Mouse (Mus musculus) forebrain, embryonic 16.5 days (tissue): ENCODE results near the gene Pmm2. TPM values are rescaled to one million over a fixed set of nuclear protein-coding genes. Genes with fewer than 3 reads are reported as not detected.
A peak's percentile ranks its signal among the peaks of the same experiment; 100 is the strongest.

Source experiments
- ATAC-seq: fragments of 200-750 bp; cut with Nextera tagmentation; 2 replicates; pipeline ENCODE4 v1.8.0; 2017; ENCODE audit warnings: mild to moderate bottlenecking, moderate library complexity
- H3K27ac ChIP-seq: fragments of 300-500 bp; sonication (generic); 2 replicates; pipeline ENCODE4 v1.5.1; 2014; ENCODE audit warnings: low read length, control low read depth
- H3K27me3 ChIP-seq: fragments of 300-500 bp; sonication (generic); replicated peaks from 2 replicates; pipeline ENCODE4 v1.6.1; 2014; ENCODE audit warnings: low read length; ENCODE audit not compliant: control insufficient read depth, insufficient read depth
- H3K36me3 ChIP-seq: fragments of 300-500 bp; sonication (generic); 2 replicates; pipeline ENCODE4 v1.6.1; 2014; ENCODE audit not compliant: control insufficient read depth, insufficient read depth
- H3K4me1 ChIP-seq: fragments of 300-500 bp; sonication (generic); replicated peaks from 2 replicates; pipeline ENCODE4 v1.6.1; 2014; ENCODE audit warnings: low read length; ENCODE audit not compliant: control insufficient read depth, insufficient read depth
- H3K4me2 ChIP-seq: fragments of 300-500 bp; sonication (generic); 2 replicates; pipeline ENCODE4 v1.6.1; 2014; ENCODE audit warnings: mild to moderate bottlenecking, low read length, control low read depth
- H3K4me3 ChIP-seq: fragments of 300-500 bp; sonication (generic); replicated peaks from 2 replicates; pipeline ENCODE4 v1.5.1; 2014; ENCODE audit warnings: mild to moderate bottlenecking, low read length, control low read depth
- H3K9ac ChIP-seq: fragments of 300-500 bp; sonication (generic); replicated peaks from 2 replicates; pipeline ENCODE4 v1.6.1; 2014; ENCODE audit warnings: low read depth, low read length, control low read depth
- H3K9me3 ChIP-seq: fragments of 300-500 bp; sonication (generic); 2 replicates; pipeline ENCODE4 v1.6.1; 2016; ENCODE audit warnings: low read length; ENCODE audit not compliant: control insufficient read depth
- WGBS: fragments of 180-500 bp; shearing (Covaris S2); extraction: QIAGEN DNeasy Blood & Tissue Kit; methylation state at CpG from one replicate; pipeline ENCODE4 v1.1.7; 2014; 5-methylcytosine and 5-hydroxymethylcytosine counted together
- polyA plus RNA-seq: library from polyadenylated mRNA; unstranded; fragments of >200 nt; fragmentation: Nextera tagmentation; extraction: Ambion mirVana; gene quantifications from 2 replicates; pipeline ENCODE4 v1.2.1, GENCODE M21; 2015

The Pmm2 gene
- polyA plus RNA-seq, 1 experiment from 2014 or later: 53.4 TPM

GRCm38 (mm10) chr16:8686121-8686870 lies 48.8 kb downstream of the Pmm2 start:
- Histone ChIP-seq H3K4me1 (no peaks in the 10 kb centered on the region), H3K36me3 (peaks cover 9% of the 10 kb centered on the region), H3K4me3 (no peak overlapping the region), H3K9me3 (no peaks in the 10 kb centered on the region), H3K27ac (no peak overlapping the region), H3K4me2 (no peak overlapping the region), H3K27me3 (no peaks in the 10 kb centered on the region), H3K9ac (no peak overlapping the region)
- 58% methylated on average over 7 of the region's 7 CpGs for WGBS
- ATAC-seq: peak; percentile 51

GRCm38 (mm10) chr16:8686871-8687535 lies 49.5 kb downstream of the Pmm2 start:
- no peak for ATAC-seq
- Histone ChIP-seq H3K9me3 (no peaks in the 10 kb centered on the region), H3K4me1 (no peaks in the 10 kb centered on the region), H3K9ac (no peak overlapping the region), H3K27ac (no peak overlapping the region), H3K4me2 (no peak overlapping the region), H3K36me3 (peaks cover 16% of the 10 kb centered on the region), H3K4me3 (no peak overlapping the region), H3K27me3 (no peaks in the 10 kb centered on the region)
- WGBS: 84% methylated on average over 11 of the region's 11 CpGs

- ATAC-seq: no peak
- Histone ChIP-seq H3K27me3 (no peaks in the 10 kb centered on the region), H3K9ac (no peak overlapping the region), H3K4me3 (no peak overlapping the region), H3K4me1 (no peaks in the 10 kb centered on the region), H3K4me2 (no peak overlapping the region), H3K27ac (no peak overlapping the region), H3K9me3 (no peaks in the 10 kb centered on the region), H3K36me3 (peaks cover 22% of the 10 kb centered on the region)
Observed at GRCm38 (mm10) chr16:8687559-8688112, 50.2 kb downstream of the Pmm2 start.

DNA sequence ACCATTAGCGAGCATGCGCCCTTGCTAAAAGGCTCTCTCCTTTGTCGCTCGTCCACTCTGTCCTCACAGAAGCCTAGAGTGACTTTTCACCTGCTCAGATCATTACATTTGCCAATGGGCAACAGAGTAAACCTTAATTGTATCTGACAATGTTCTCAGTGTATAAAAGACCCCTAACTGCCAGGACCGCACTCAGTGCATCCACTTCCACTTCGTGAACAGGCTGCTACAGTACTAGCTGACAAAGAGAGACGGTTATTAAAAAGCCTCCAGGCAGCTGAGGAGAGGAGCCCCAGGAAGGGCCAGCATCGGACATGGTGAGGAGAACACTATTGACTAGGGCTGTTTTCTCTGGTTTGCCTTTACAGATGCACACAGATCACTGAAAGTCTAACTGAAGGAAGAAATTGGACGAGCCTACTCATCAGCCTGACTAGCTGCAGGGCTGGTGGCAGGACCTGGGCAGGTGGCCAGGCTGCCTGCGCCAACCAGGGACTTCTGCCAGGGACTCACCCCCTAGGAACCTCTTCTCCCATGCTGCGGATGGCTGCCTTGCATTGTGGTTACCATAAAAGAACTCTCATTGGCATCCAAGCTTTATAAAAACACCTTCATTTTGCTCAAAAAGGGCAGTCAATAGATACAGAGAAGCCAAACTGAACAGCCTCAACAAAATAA lies 52.6 kb downstream of the Pmm2 start:
- no peak overlapping the region for H3K27ac ChIP-seq
- no peak overlapping the region for H3K9ac ChIP-seq
- H3K4me1 ChIP-seq: no peaks in the 10 kb centered on the region
- 57% methylated on average over 11 of the region's 11 CpGs for WGBS
- H3K36me3 ChIP-seq: peaks cover 36% of the 10 kb centered on the region
- ATAC-seq: peak; percentile 58
- no peaks in the 10 kb centered on the region for H3K9me3 ChIP-seq
- no peak overlapping the region for H3K4me2 ChIP-seq
- H3K4me3 ChIP-seq: no peak overlapping the region
- H3K27me3 ChIP-seq: no peaks in the 10 kb centered on the region

- no peaks in the 10 kb centered on the region for H3K9me3 ChIP-seq
- H3K4me3 ChIP-seq: no peak overlapping the region
- no peaks in the 10 kb centered on the region for H3K4me1 ChIP-seq
- no peaks in the 10 kb centered on the region for H3K27me3 ChIP-seq
- peaks cover 39% of the 10 kb centered on the region for H3K36me3 ChIP-seq
- no peak overlapping the region for H3K9ac ChIP-seq
- no peak for ATAC-seq
- H3K4me2 ChIP-seq: no peak overlapping the region
- H3K27ac ChIP-seq: no peak overlapping the region
- 91% methylated on average over 7 of the region's 7 CpGs for WGBS
Observed at GRCm38 (mm10) chr16:8691206-8691605, 53.7 kb downstream of the Pmm2 start.

DNA sequence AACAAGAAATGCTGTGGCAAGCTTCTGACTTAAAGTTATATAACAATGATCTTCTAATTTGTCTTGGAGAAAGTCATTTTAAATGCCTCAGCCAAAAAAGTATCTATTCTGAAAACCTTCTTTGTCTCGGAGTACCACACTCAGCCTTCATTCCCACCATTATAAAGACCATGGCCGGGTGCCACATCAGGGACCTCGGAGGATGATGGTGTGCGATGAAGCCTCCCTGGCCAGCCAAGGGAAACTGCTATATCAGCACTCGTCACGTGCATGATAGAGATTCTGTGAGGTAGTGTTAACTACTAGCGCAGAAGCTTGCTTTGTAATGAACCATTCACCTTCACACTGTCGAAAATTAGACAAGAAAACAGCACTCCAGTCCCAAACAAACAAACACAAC lies 62.1 kb downstream of the Pmm2 start:
- WGBS: 81% methylated on average over 8 of the region's 8 CpGs
- no peak overlapping the region for H3K4me3 ChIP-seq
- ATAC-seq: no peak

DNA sequence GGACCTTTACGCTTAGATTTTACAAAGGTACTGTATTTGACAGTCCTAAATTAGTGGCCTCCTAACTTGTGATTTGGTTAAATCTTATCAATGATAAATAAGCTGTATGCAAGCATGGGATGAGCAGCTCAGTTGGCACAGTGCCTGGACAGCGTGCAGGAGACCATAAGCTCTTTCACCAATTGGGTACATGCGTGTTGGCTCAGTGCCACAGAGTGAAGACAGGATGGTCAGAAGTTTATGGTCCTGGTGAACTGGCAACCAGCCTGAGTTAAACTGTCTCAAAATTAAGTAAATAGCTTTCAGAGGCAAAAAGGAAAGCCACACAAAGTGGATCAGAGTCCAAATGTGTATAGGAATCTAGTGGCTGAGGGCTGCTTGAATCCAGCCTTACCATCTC lies 63.1 kb downstream of the Pmm2 start:
- Histone ChIP-seq H3K27ac (no peak overlapping the region), H3K9ac (no peak overlapping the region), H3K4me1 (no peaks in the 10 kb centered on the region), H3K4me2 (no peak overlapping the region), H3K36me3 (peaks cover 50% of the 10 kb centered on the region), H3K27me3 (no peaks in the 10 kb centered on the region), H3K9me3 (no peaks in the 10 kb centered on the region), H3K4me3 (no peak overlapping the region)
- 75% methylated on average over 3 of the region's 3 CpGs for WGBS
- no peak for ATAC-seq

More for the DNA sequence above, 62.1 kb downstream of the Pmm2 start:
- peaks cover 47% of the 10 kb centered on the region for H3K36me3 ChIP-seq
- no peaks in the 10 kb centered on the region for H3K27me3 ChIP-seq
- H3K4me1 ChIP-seq: no peaks in the 10 kb centered on the region
- no peak overlapping the region for H3K27ac ChIP-seq
- H3K4me2 ChIP-seq: no peak overlapping the region
- no peaks in the 10 kb centered on the region for H3K9me3 ChIP-seq
- no peak overlapping the region for H3K9ac ChIP-seq

GRCm38 (mm10) chr16:8711998-8712397 lies 74.5 kb downstream of the Pmm2 start:
- no peak for ATAC-seq
- Histone ChIP-seq H3K4me2 (no peak overlapping the region), H3K4me1 (no peaks in the 10 kb centered on the region), H3K27me3 (no peaks in the 10 kb centered on the region), H3K36me3 (peaks cover 24% of the 10 kb centered on the region), H3K9me3 (no peaks in the 10 kb centered on the region), H3K9ac (no peak overlapping the region), H3K27ac (no peak overlapping the region), H3K4me3 (no peak overlapping the region)
- WGBS: 65% methylated on average over 9 of the region's 9 CpGs
